Mouse (Mus musculus) midbrain, embryonic 12.5 days (tissue): Measurements from ENCODE around the gene Apol7e. TPM values are rescaled to one million over a fixed set of nuclear protein-coding genes. Genes with fewer than 3 reads are reported as not detected.

ENCODE experiments used
- ATAC-seq: fragments of 200-750 bp; cut with Nextera tagmentation; 2 replicates; pipeline ENCODE4 v1.8.0; 2017; ENCODE audit warnings: low read depth, moderate TSS enrichment, moderate library complexity; ENCODE audit not compliant: low FRiP score
- H3K27ac ChIP-seq: fragments of 300-500 bp; sonication (generic); replicated peaks from 2 replicates; pipeline ENCODE4 v1.5.1; 2016; ENCODE audit warnings: mild to moderate bottlenecking
- H3K27me3 ChIP-seq: fragments of 300-500 bp; sonication (generic); 2 replicates; pipeline ENCODE4 v1.6.1; 2016; ENCODE audit warnings: mild to moderate bottlenecking
- H3K36me3 ChIP-seq: fragments of 300-500 bp; sonication (generic); 2 replicates; pipeline ENCODE4 v1.6.1; 2016
- H3K4me1 ChIP-seq: fragments of 300-500 bp; sonication (generic); 2 replicates; pipeline ENCODE4 v1.6.1; 2016
- H3K4me2 ChIP-seq: fragments of 300-500 bp; sonication (generic); replicated peaks from 2 replicates; pipeline ENCODE4 v1.6.1; 2016; ENCODE audit warnings: mild to moderate bottlenecking, moderate library complexity
- H3K4me3 ChIP-seq: fragments of 300-500 bp; sonication (generic); 2 replicates; pipeline ENCODE4 v1.5.1; 2016; ENCODE audit warnings: mild to moderate bottlenecking
- H3K9ac ChIP-seq: fragments of 300-500 bp; sonication (generic); replicated peaks from 2 replicates; pipeline ENCODE4 v1.6.1; 2016; ENCODE audit warnings: mild to moderate bottlenecking, moderate library complexity
- H3K9me3 ChIP-seq: fragments of 300-500 bp; sonication (generic); 2 replicates; pipeline ENCODE4 v1.6.1; 2016; ENCODE audit warnings: mild to moderate bottlenecking
- WGBS: fragments of 180-500 bp; shearing (Covaris S2); methylation state at CpG from one replicate; pipeline ENCODE4 v1.1.7; 2016; 5-methylcytosine and 5-hydroxymethylcytosine counted together
- polyA plus RNA-seq: library from polyadenylated mRNA; unstranded; fragments of >200 nt; fragmentation: Nextera tagmentation; extraction: Ambion mirVana; gene quantifications from 2 replicates; pipeline ENCODE4 v1.2.1, GENCODE M21; 2016

The Apol7e gene
- polyA plus RNA-seq, 1 experiment from 2014 or later: not detected

DNA sequence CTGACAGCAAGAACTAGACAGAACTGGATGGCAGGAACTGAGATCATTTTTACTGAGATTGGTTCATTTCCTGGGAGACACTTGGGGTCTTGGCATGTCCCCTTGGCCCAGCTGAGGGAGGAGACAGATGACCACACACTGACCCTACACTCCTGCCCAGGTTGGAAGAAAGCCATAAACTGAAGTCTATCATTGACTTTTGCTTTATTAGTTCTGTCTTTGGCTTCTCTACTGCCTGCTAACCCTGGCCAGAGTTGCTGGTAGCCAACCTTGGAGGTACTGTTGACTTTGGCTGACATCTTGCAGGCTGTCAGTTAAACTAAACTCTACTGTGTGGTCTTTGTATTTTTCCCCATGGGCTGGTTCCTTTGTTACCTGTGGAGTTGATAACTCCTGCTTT is 46.4 kb downstream of the Apol7e start:
- no peaks in the 10 kb centered on the region for H3K36me3 ChIP-seq
- H3K9me3 ChIP-seq: no peaks in the 10 kb centered on the region
- no peak overlapping the region for H3K4me2 ChIP-seq
- H3K4me3 ChIP-seq: no peak overlapping the region
- no peaks in the 10 kb centered on the region for H3K4me1 ChIP-seq
- no peak overlapping the region for H3K27ac ChIP-seq
- no peak for ATAC-seq
- no peaks in the 10 kb centered on the region for H3K27me3 ChIP-seq
- H3K9ac ChIP-seq: no peak overlapping the region

DNA sequence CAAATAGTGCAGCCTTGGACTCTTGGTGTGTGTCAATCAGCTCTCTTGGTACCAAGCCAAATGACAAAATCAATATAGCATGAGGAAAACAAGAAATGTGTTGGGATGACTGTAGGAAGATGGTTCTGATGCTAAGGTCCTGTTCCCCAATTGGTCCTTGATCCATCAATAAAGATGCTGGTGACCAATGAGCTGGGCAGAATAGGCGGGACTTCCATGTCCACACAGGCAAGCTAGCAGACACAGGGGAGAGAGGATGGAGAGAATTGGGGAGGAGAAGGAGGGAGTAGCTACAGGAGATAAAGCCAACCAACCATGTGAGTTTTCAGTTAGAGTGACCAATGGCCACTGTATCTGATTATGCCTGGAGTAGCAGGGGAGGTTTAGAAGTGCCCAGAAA is 47.7 kb downstream of the Apol7e start:
- no peak for ATAC-seq
- Histone ChIP-seq H3K9ac (no peak overlapping the region), H3K36me3 (no peaks in the 10 kb centered on the region), H3K9me3 (no peaks in the 10 kb centered on the region), H3K4me2 (no peak overlapping the region), H3K27ac (no peak overlapping the region), H3K27me3 (no peaks in the 10 kb centered on the region), H3K4me3 (no peak overlapping the region), H3K4me1 (no peaks in the 10 kb centered on the region)
- WGBS: 93% methylated on average over 1 of the region's 1 CpGs

- no peaks in the 10 kb centered on the region for H3K36me3 ChIP-seq
- H3K9ac ChIP-seq: no peak overlapping the region
- no peak overlapping the region for H3K4me3 ChIP-seq
- no peak overlapping the region for H3K4me2 ChIP-seq
- H3K27me3 ChIP-seq: no peaks in the 10 kb centered on the region
- 92% methylated on average over 3 of the region's 3 CpGs for WGBS
- no peak overlapping the region for H3K27ac ChIP-seq
- no peaks in the 10 kb centered on the region for H3K4me1 ChIP-seq
- no peak for ATAC-seq
- no peaks in the 10 kb centered on the region for H3K9me3 ChIP-seq
Observed at GRCm38 (mm10) chr15:77748414-77748813, 49.8 kb downstream of the Apol7e start.

DNA sequence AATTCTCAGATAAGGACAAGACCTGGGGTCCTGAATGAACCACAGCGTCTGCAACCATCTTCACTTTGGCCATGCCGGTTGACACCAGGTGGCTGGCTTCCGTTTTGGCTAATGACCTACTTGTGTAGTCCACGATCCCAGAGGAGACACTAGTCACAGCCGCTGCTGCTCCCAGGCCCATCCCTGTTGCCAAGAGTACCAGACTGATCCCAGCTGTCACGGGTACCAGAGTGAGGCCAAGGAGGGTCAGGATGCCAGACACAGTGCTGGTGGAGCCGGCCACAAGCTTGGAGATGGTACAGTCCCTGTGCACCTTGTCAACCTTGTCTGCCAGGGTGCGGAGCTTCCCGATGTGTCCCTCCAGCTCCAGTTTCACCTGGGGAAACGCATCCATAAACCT is 51.1 kb downstream of the Apol7e start:
- H3K4me2 ChIP-seq: no peak overlapping the region
- no peak overlapping the region for H3K27ac ChIP-seq
- H3K36me3 ChIP-seq: no peaks in the 10 kb centered on the region
- no peaks in the 10 kb centered on the region for H3K27me3 ChIP-seq
- ATAC-seq: no peak
- H3K4me3 ChIP-seq: no peak overlapping the region
- WGBS: 89% methylated on average over 10 of the region's 10 CpGs
- no peak overlapping the region for H3K9ac ChIP-seq
- no peaks in the 10 kb centered on the region for H3K9me3 ChIP-seq
- no peaks in the 10 kb centered on the region for H3K4me1 ChIP-seq

- Histone ChIP-seq H3K9ac (no peak overlapping the region), H3K9me3 (no peaks in the 10 kb centered on the region), H3K4me1 (no peaks in the 10 kb centered on the region), H3K27ac (no peak overlapping the region), H3K36me3 (no peaks in the 10 kb centered on the region), H3K4me2 (no peak overlapping the region), H3K4me3 (no peak overlapping the region), H3K27me3 (no peaks in the 10 kb centered on the region)
- ATAC-seq: no peak
- 30% methylated on average over 1 of the region's 1 CpGs for WGBS
Observed at GRCm38 (mm10) chr15:77750461-77750860, 51.8 kb downstream of the Apol7e start.

DNA sequence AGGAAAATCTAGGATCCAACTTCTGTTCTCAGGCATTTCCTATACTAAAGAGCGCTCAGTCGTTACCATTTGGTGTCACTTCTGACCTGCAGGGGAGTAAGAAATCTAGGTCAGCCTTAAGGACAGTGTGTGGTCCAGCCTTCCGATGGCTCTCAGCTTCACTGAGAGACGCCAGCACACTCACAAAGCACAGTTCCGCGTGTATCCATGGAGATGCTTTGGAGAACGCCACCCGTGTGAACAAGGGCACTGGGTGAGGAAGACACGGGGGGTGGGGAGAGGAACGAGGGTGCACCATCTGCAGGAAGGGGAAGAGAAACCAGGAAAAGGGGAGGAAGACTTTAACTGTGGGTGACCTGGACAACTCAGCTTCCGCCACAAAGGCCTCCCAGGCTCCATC is 53.8 kb downstream of the Apol7e start:
- no peaks in the 10 kb centered on the region for H3K9me3 ChIP-seq
- 0 out of 2 replicates have a peak, but pooled peaks cover 3% of the 10 kb centered on the region for H3K27me3 ChIP-seq
- no peak for ATAC-seq
- no peaks in the 10 kb centered on the region for H3K36me3 ChIP-seq
- no peak overlapping the region for H3K4me3 ChIP-seq
- 60% methylated on average over 11 of the region's 11 CpGs for WGBS
- no peak overlapping the region for H3K9ac ChIP-seq
- H3K4me1 ChIP-seq: no peaks in the 10 kb centered on the region
- no peak overlapping the region for H3K27ac ChIP-seq
- H3K4me2 ChIP-seq: no peak overlapping the region

- ATAC-seq: no peak
- no peak overlapping the region for H3K27ac ChIP-seq
- H3K4me3 ChIP-seq: no peak overlapping the region
- no peaks in the 10 kb centered on the region for H3K36me3 ChIP-seq
- H3K27me3 ChIP-seq: 0 out of 2 replicates have a peak, but pooled peaks cover 3% of the 10 kb centered on the region
- H3K4me1 ChIP-seq: no peaks in the 10 kb centered on the region
- H3K9ac ChIP-seq: no peak overlapping the region
- H3K9me3 ChIP-seq: no peaks in the 10 kb centered on the region
- 50% methylated on average over 1 of the region's 2 CpGs for WGBS
- H3K4me2 ChIP-seq: no peak overlapping the region
Observed at GRCm38 (mm10) chr15:77755132-77755531, 56.5 kb downstream of the Apol7e start.

GRCm38 (mm10) chr15:77756081-77756480 is 57.4 kb downstream of the Apol7e start:
- 70% methylated on average over 2 of the region's 2 CpGs for WGBS
- no peak overlapping the region for H3K4me2 ChIP-seq
- H3K27me3 ChIP-seq: 0 out of 2 replicates have a peak, but pooled peaks cover 3% of the 10 kb centered on the region
- no peak overlapping the region for H3K27ac ChIP-seq
- no peaks in the 10 kb centered on the region for H3K4me1 ChIP-seq
- ATAC-seq: no peak
- no peaks in the 10 kb centered on the region for H3K9me3 ChIP-seq
- no peak overlapping the region for H3K4me3 ChIP-seq
- peaks cover 2% of the 10 kb centered on the region; the same call in 1 of the 2 replicates for H3K36me3 ChIP-seq
- no peak overlapping the region for H3K9ac ChIP-seq

GRCm38 (mm10) chr15:77756848-77757247 is 58.2 kb downstream of the Apol7e start, which contains the start of gene Apol8:
TSS of gene Apol8 (minus strand) at chr15:77757003.
- 0 out of 2 replicates have a peak, but pooled peaks cover 3% of the 10 kb centered on the region for H3K27me3 ChIP-seq
- no peak within 1 kb of the TSS for H3K9ac ChIP-seq
- no peak within 1 kb of the TSS for H3K4me2 ChIP-seq
- H3K9me3 ChIP-seq: no peaks in the 10 kb centered on the region
- no peak within 1 kb of the TSS for H3K4me3 ChIP-seq
- H3K27ac ChIP-seq: no peak within 1 kb of the TSS
- no peak for ATAC-seq
- H3K4me1 ChIP-seq: no peaks in the 10 kb centered on the region
- 6% methylated on average over 9 of the region's 9 CpGs for WGBS
- peaks cover 9% of the 10 kb centered on the region for H3K36me3 ChIP-seq

DNA sequence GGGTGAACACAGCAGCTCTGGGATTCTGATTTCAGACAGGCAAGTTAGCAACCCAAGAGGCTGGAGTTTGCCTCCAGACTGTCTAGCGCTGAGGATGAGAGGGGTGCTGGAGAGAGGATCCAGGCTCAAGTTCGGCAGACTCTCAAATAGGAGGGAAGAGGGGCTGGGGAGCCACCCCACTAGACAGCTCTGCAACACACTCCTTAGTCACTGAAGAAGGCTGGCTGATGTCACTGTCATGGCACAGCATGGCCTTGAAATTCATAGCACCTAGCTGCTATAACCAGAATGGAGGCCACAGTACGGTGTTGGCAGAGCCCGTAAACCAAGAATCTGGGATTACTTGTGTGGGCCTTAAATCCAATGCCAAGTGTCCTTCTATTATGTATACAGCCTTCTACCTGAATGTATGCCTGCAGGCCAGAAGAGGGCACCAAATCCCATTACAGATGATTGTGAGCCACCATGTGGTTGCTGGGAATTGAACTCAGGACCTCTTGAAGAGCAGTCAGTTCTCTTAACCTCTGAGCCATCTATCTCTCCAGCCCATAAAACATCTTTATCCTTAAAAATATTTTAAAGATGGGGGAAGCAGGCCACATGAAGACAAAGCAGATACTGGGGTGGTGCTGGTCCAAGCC is 59.0 kb downstream of the Apol7e start:
- no peaks in the 10 kb centered on the region for H3K9me3 ChIP-seq
- ATAC-seq: no peak
- H3K4me3 ChIP-seq: no peak overlapping the region
- H3K4me2 ChIP-seq: no peak overlapping the region
- H3K27me3 ChIP-seq: 0 out of 2 replicates have a peak, but pooled peaks cover 3% of the 10 kb centered on the region
- H3K36me3 ChIP-seq: peaks cover 14% of the 10 kb centered on the region
- no peak overlapping the region for H3K9ac ChIP-seq
- H3K27ac ChIP-seq: no peak overlapping the region
- no peaks in the 10 kb centered on the region for H3K4me1 ChIP-seq
- 83% methylated on average over 4 of the region's 4 CpGs for whole genome bisulfite sequencing

DNA sequence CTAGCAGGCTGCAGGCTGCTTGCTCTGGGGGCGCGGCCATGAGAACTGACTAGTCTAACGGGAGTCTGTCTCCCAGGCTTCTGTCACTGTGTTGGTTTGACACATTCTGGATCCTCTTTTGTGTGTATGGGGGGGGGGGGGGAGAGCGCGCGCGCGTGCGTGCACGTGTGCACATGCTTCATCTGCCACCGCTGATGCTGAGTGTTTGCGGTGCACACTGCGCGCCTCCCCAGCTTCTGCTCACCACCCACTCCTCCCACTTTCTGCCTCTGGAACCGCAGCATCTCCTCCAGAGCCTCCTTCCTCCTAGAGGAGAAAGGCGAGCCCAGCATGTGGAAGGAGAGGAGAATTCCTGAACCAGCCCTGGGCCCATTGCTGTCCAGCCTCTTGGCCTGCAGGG is 61.4 kb downstream of the Apol7e start:
- WGBS: 86% methylated on average over 14 of the region's 16 CpGs
- H3K9me3 ChIP-seq: no peaks in the 10 kb centered on the region
- no peak overlapping the region for H3K4me2 ChIP-seq
- 0 out of 2 replicates have a peak, but pooled peaks cover 3% of the 10 kb centered on the region for H3K27me3 ChIP-seq
- peaks cover 36% of the 10 kb centered on the region for H3K36me3 ChIP-seq
- no peaks in the 10 kb centered on the region for H3K4me1 ChIP-seq
- ATAC-seq: no peak
- H3K9ac ChIP-seq: no peak overlapping the region
- no peak overlapping the region for H3K27ac ChIP-seq
- no peak overlapping the region for H3K4me3 ChIP-seq

GRCm38 (mm10) chr15:77761083-77761482 is 62.4 kb downstream of the Apol7e start:
- H3K4me1 ChIP-seq: no peaks in the 10 kb centered on the region
- 0 out of 2 replicates have a peak, but pooled peaks cover 1% of the 10 kb centered on the region for H3K27me3 ChIP-seq
- H3K4me2 ChIP-seq: no peak overlapping the region
- no peak overlapping the region for H3K9ac ChIP-seq
- H3K9me3 ChIP-seq: no peaks in the 10 kb centered on the region
- ATAC-seq: no peak
- WGBS: 88% methylated on average over 7 of the region's 7 CpGs
- H3K27ac ChIP-seq: no peak overlapping the region
- H3K4me3 ChIP-seq: no peak overlapping the region
- peaks cover 46% of the 10 kb centered on the region for H3K36me3 ChIP-seq
